Mouse (Mus musculus) thymus, adult 2 months (tissue): ENCODE data around the gene Ino80. TPM values are rescaled to one million over a fixed set of nuclear protein-coding genes. Genes with fewer than 3 reads are reported as not detected.

Source experiments
- DNase-seq: peaks from one replicate; pipeline ENCODE4 v3.0.0; 2021
- H3K27ac ChIP-seq: fragments of 200-500 bp; 2 replicates; pipeline ENCODE4 v1.5.1; 2012; ENCODE audit warnings: low read length, control low read depth; ENCODE audit not compliant: control insufficient read depth, insufficient read depth
- H3K27me3 ChIP-seq: fragments of 200-500 bp; 2 replicates; pipeline ENCODE4 v1.6.1; 2012; ENCODE audit warnings: mild to moderate bottlenecking, low read length, moderate library complexity, mixed read lengths; ENCODE audit not compliant: control insufficient read depth, insufficient read depth
- H3K36me3 ChIP-seq: fragments of 200-500 bp; 2 replicates; pipeline ENCODE4 v1.6.1; 2012; ENCODE audit warnings: mild to moderate bottlenecking, low read length, moderate library complexity; ENCODE audit not compliant: control insufficient read depth, insufficient read depth
- H3K4me1 ChIP-seq: fragments of 200-500 bp; replicated peaks from 2 replicates; pipeline ENCODE4 v1.6.1; 2012; ENCODE audit warnings: low read length; ENCODE audit not compliant: control insufficient read depth, insufficient read depth
- H3K4me3 ChIP-seq: fragments of 200-500 bp; 2 replicates; pipeline ENCODE4 v1.5.1; 2012; ENCODE audit warnings: mild to moderate bottlenecking, low read length, control low read depth, moderate library complexity; ENCODE audit not compliant: control insufficient read depth, insufficient read depth
- CTCF ChIP-seq: fragments of 200-500 bp; IDR thresholded peaks from 2 replicates; pipeline ENCODE4 v1.5.1; 2012; ENCODE audit warnings: mild to moderate bottlenecking, control low read depth, low read length, moderate library complexity, borderline replicate concordance; ENCODE audit not compliant: control insufficient read depth, poor library complexity, insufficient read depth; ENCODE audit errors: extremely low read depth
- POLR2A ChIP-seq: fragments of 200-500 bp; IDR thresholded peaks from 2 replicates; pipeline ENCODE4 v1.6.1; 2012; ENCODE audit warnings: mild to moderate bottlenecking, low read length, control low read depth, moderate library complexity; ENCODE audit not compliant: control insufficient read depth, poor library complexity, insufficient read depth; ENCODE audit errors: extremely low read depth
- WGBS: fragments of 180-500 bp; shearing (Covaris S2); methylation state at CpG from one replicate; pipeline ENCODE4 v1.1.7; 2018; 5-methylcytosine and 5-hydroxymethylcytosine counted together
- polyA plus RNA-seq: library from polyadenylated mRNA; depleted of rRNA; stranded (reverse); fragments of >200 nt; gene quantifications from 2 replicates; pipeline ENCODE4 v1.2.3, GENCODE M21; 2012

Ino80 gene
- polyA plus RNA-seq, 1 experiment, result 16.1 TPM

DNA sequence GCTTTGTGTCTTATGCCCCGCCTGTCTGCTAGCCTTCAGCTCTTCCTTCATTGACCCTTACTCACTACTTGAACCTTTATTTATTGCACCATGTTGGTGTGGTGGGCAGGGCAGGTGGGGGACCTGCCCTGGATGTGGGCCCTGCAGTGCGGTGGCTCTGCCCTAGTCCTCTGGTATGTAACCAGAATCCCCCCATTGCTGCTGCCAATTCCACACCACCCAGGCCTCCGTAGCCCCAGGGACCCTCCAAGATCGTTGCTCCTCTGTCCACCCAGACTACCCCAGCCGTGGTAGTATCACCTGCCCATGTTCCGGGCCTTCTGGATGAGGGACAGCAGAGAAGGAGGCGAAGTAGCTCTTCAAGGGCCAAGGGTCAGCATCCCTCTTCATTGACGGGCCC lies 123.8 kb downstream of the Ino80 start:
- no peaks in the 10 kb centered on the region for H3K36me3 ChIP-seq
- no peak for DNase-seq
- H3K4me1 ChIP-seq, result peaks cover 9% of the 10 kb centered on the region; the same call in 1 of the 2 replicates
- TF ChIP-seq CTCF (no peak), POLR2A (0 out of 2 replicates have a peak, but pooled peaks have one; percentile 9)
- peaks cover 8% of the 10 kb centered on the region; the same call in 1 of the 2 replicates for H3K27me3 ChIP-seq
- H3K4me3 ChIP-seq, result no peak overlapping the region
- H3K27ac ChIP-seq, result no peak overlapping the region
- 96% methylated on average over 8 of the region's 8 CpGs for WGBS

- Histone ChIP-seq H3K36me3 (no peaks in the 10 kb centered on the region), H3K27me3 (peaks cover 8% of the 10 kb centered on the region; the same call in 1 of the 2 replicates), H3K27ac (no peak within 1 kb of the TSS), H3K4me3 (peak within 1 kb of the TSS; percentile 10), H3K4me1 (peaks cover 9% of the 10 kb centered on the region; the same call in 1 of the 2 replicates)
- WGBS, result 12% methylated on average over 58 of the region's 58 CpGs
- peak; percentile 41 for DNase-seq
- TF ChIP-seq CTCF (no peak), POLR2A (no peak)
Measured at GRCm38 (mm10) chr2:119350555-119351486, 126.7 kb downstream of the Ino80 start, which contains the start of gene Chac1. Gene Chac1, plus strand, starts transcription at chr2:119351229.

DNA sequence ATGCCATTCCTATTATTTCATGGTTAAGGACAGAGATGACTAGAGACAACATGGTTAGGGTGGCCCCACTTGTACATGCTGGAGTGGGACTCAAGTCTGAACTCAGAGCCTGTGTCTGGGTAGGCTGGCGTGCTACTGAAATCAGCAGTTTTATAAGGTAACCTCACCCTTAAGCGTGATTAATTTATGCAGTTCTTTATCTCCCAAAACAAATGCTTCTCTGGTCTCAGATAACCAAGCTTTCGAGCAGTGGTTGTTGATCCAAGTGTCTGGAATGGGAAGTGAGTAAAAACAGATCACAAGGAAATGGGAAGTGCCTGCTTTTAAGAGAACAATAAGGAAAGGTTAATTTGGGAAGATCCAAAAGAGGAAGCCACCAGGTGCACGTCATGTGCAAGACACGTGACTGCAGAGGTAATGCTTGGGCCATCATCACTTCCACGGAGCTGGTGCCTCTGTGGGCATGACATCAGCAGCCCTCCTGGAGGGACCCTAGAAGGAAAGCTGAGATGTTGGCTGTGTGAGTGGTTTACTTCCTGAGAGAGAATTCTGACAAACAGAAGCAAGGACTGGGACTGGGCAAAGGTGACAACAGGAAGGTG lies 132.8 kb downstream of the Ino80 start:
- Histone ChIP-seq H3K27ac (no peak overlapping the region), H3K36me3 (no peaks in the 10 kb centered on the region)

GRCm38 (mm10) chr2:119337425-119338265 lies 139.8 kb downstream of the Ino80 start:
- Histone ChIP-seq H3K27ac (peak overlapping the region; percentile 32; the same call in 1 of the 2 replicates), H3K4me1 (peaks cover 26% of the 10 kb centered on the region), H3K4me3 (peak overlapping the region; percentile 45), H3K36me3 (no peaks in the 10 kb centered on the region), H3K27me3 (no peaks in the 10 kb centered on the region)
- TF ChIP-seq CTCF, result peak; percentile 99
- TF ChIP-seq POLR2A, result no peak
- DNase-seq, result peak; percentile 83
- 6% methylated on average over 60 of the region's 60 CpGs for WGBS

More for the DNA sequence above, 132.8 kb downstream of the Ino80 start:
- no peak for DNase-seq
- TF ChIP-seq POLR2A (no peak), CTCF (no peak)
- 48% methylated on average over 6 of the region's 6 CpGs for WGBS
- no peaks in the 10 kb centered on the region for H3K27me3 ChIP-seq
- no peak overlapping the region for H3K4me3 ChIP-seq
- H3K4me1 ChIP-seq, result no peaks in the 10 kb centered on the region

DNA sequence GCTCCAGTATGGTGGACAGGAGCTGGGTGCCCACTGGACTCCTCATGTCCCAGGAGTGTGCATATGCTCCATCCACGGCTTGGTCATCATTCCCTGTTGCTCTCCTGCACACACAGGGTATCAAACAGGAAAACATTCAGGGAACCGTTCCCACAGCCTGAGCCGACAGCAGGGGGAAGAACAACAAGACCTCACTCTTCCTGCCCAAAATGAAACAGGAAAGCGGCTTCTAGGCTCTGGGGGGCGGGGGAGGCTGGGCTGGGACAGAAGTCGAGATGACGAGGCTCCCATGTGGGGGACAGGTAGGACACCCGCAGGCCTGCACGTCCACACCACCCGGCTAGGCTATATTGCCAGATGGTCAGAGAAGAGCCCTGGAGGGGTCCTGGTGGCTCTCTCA lies 141.0 kb downstream of the Ino80 start:
- Histone ChIP-seq H3K4me3 (no peak overlapping the region), H3K27me3 (no peaks in the 10 kb centered on the region), H3K4me1 (peaks cover 26% of the 10 kb centered on the region), H3K36me3 (no peaks in the 10 kb centered on the region), H3K27ac (peak overlapping the region; percentile 59)
- DNase-seq, result peak; percentile 28
- no peak for TF ChIP-seq POLR2A
- TF ChIP-seq CTCF, result no peak
- WGBS, result 7% methylated on average over 10 of the region's 10 CpGs

GRCm38 (mm10) chr2:119336002-119336401 lies 141.5 kb downstream of the Ino80 start:
- TF ChIP-seq POLR2A, result no peak
- TF ChIP-seq CTCF, result no peak
- Histone ChIP-seq H3K27ac (peak overlapping the region; percentile 52), H3K36me3 (no peaks in the 10 kb centered on the region), H3K4me3 (no peak overlapping the region), H3K27me3 (no peaks in the 10 kb centered on the region), H3K4me1 (peaks cover 26% of the 10 kb centered on the region)
- WGBS, result 22% methylated on average over 2 of the region's 2 CpGs
- DNase-seq, result no peak
